ENCODE assay signal across 27 mouse cellular contexts in genomic region chr5:113968371-113968770, GRCm38 (mm10). TPM values are rescaled to one million over a fixed set of nuclear protein-coding genes. Genes with fewer than 3 reads are reported as not detected.
DNase-seq lines count a peak whose midpoint lies in the region; ATAC-seq and TF ChIP-seq lines count a peak whose summit lies in the region.
"Had no signal": no experiment of that assay in that cellular context is flagged by ENCODE, and none has a peak within 500 bp of the region (broad histone marks: within the 10 kb centered on the region; RNA-seq: fewer than 3 reads in every experiment).

No protein-coding gene starts in this region.

- H3K36me3 ChIP-seq in heart, embryonic 12.5 days: peaks cover 69% of the 10 kb centered on the region

- 81% methylated on average over 11 of the region's 11 CpGs for WGBS in heart, embryonic 12.5 days

- no peaks in the 10 kb centered on the region for H3K9me3 ChIP-seq in heart, embryonic 12.5 days (replicated peaks)
- H3K9me3 ChIP-seq: embryonic facial prominence, embryonic 15.5 days; limb, embryonic 15.5 days; midbrain, embryonic 15.5 days; neural tube, embryonic 12.5 days had no signal

- peaks cover 43% of the 10 kb centered on the region for H3K4me1 ChIP-seq in heart, embryonic 12.5 days (replicated peaks)
- peaks cover 11% of the 10 kb centered on the region; the same call in 1 of the 2 replicates for H3K4me1 ChIP-seq in brown adipose tissue, adult 24 weeks (ENCODE audit: control insufficient read depth, insufficient read depth, insufficient read length, low read length)

- TF ChIP-seq CTCF in gastrocnemius, adult 2 months (IDR thresholded peaks at IDR 0.05): no peak

- no peak overlapping the region for H3K9ac ChIP-seq in heart, embryonic 12.5 days
- H3K9ac ChIP-seq: embryonic facial prominence, embryonic 15.5 days; hindbrain, embryonic 14.5 days; limb, embryonic 15.5 days; midbrain, embryonic 15.5 days; neural tube, embryonic 12.5 days had no signal

- intact Hi-C loops in gastrocnemius, adult 2 months (cut with DNase I): no loop called here
- intact Hi-C loops in heart, postnatal 25 days (cut with DNase I): no loop called here

- no peaks in the 10 kb centered on the region for H3K27me3 ChIP-seq in heart, embryonic 12.5 days (replicated peaks)
- H3K27me3 ChIP-seq: embryonic facial prominence, embryonic 15.5 days; limb, embryonic 15.5 days; midbrain, embryonic 15.5 days; neural tube, embryonic 12.5 days had no signal

- DNase-seq in gastrocnemius, adult 2 months: peak; percentile 59
- DNase-seq in gastrocnemius, postnatal 4 days (ENCODE audit: low spot score in 2 of 2): no peak
- DNase-seq in heart, postnatal 25 days (ENCODE audit: low spot score): peak; percentile 46
- peak; percentile 62 for DNase-seq in kidney, postnatal 10 days
- DNase-seq in layer of hippocampus, postnatal 36 days: no peak
- DNase-seq in urinary bladder, postnatal 25 days (ENCODE audit: low spot score): no peak
- DNase-seq: adrenal gland, postnatal 14 days; cerebellum, adult 9-10 months; left cerebral cortex, postnatal 4 days; lung, postnatal 4 days; right cerebral cortex, postnatal 14 days; thymus, postnatal 14 days had no signal

- peak overlapping the region; percentile 43 for H3K27ac ChIP-seq in gastrocnemius, adult 2 months
- H3K27ac ChIP-seq in heart, embryonic 12.5 days (ENCODE audit: poor library complexity, severe bottlenecking): no peak overlapping the region
- H3K27ac ChIP-seq in brown adipose tissue, adult 24 weeks (replicated peaks; ENCODE audit: low read depth, low read length): peak overlapping the region; percentile 1; the same call in 1 of the 2 replicates
- H3K27ac ChIP-seq: embryonic facial prominence, embryonic 15.5 days; hindbrain, embryonic 14.5 days; limb, embryonic 15.5 days; midbrain, embryonic 15.5 days; neural tube, embryonic 12.5 days; stomach, postnatal 0 days had no signal

- H3K4me2 ChIP-seq in heart, embryonic 12.5 days: no peak overlapping the region
- H3K4me2 ChIP-seq: embryonic facial prominence, embryonic 15.5 days; hindbrain, embryonic 14.5 days; limb, embryonic 15.5 days; midbrain, embryonic 15.5 days; neural tube, embryonic 12.5 days had no signal

- ATAC-seq in heart, embryonic 12.5 days (ENCODE audit: insufficient number of reproducible peaks, low FRiP score): no peak
- ATAC-seq: CD4-positive, CD25-positive, alpha-beta regulatory T cell, adult 4 months; forebrain, embryonic 14.5 days; inflammation-experienced regulatory T-cells, adult 6 months; midbrain, embryonic 15.5 days had no signal

- H3K4me3 ChIP-seq in gastrocnemius, adult 2 months: no peak overlapping the region
- no peak overlapping the region for H3K4me3 ChIP-seq in heart, embryonic 12.5 days
- H3K4me3 ChIP-seq in brown adipose tissue, adult 24 weeks (ENCODE audit: insufficient read depth, low read depth, low read length): no peak overlapping the region
- H3K4me3 ChIP-seq: embryonic facial prominence, embryonic 15.5 days; limb, embryonic 15.5 days; midbrain, embryonic 15.5 days; neural tube, embryonic 12.5 days had no signal

RNA-seq across cellular contexts. Expression of gene Ssh1, which starts 25.3 kb away (rescaled TPM):
- 1 to 10 TPM; 6.1 to 7.2 TPM for total RNA-seq in gastrocnemius, adult 2 months (2021)
- 10 to 100 TPM; 20.2 to 21.1 TPM for total RNA-seq in gastrocnemius, postnatal 4 days (2021)
- 10 to 100 TPM; 13.4 to 16.9 TPM for total RNA-seq in heart, postnatal 25 days (2021)
- polyA plus RNA-seq in heart, embryonic 12.5 days (2016; fragmentation: Nextera tagmentation; extraction: Ambion mirVana): 19.0 and 21.4 TPM in 2 replicates
- 6.2 and 11.7 TPM in 2 replicates for polyA plus RNA-seq in brown adipose tissue, adult 24 weeks (2012; ENCODE audit: insufficient read depth, insufficient read length, missing spikeins)
- 10 to 100 TPM; 27.9 to 30.9 TPM for total RNA-seq in layer of hippocampus, postnatal 36 days (2021)

RNA-seq across cellular contexts. Expression of gene Dao, which starts 35.1 kb away (rescaled TPM):
- total RNA-seq in gastrocnemius, adult 2 months (2021): not detected
- total RNA-seq in gastrocnemius, postnatal 4 days (2021): not detected
- total RNA-seq in heart, postnatal 25 days (2021): not detected
- polyA plus RNA-seq in heart, embryonic 12.5 days (2016; fragmentation: Nextera tagmentation; extraction: Ambion mirVana): not detected in 2 replicates
- not detected in 2 replicates for polyA plus RNA-seq in brown adipose tissue, adult 24 weeks (2012; ENCODE audit: insufficient read depth, insufficient read length, missing spikeins)
- total RNA-seq in layer of hippocampus, postnatal 36 days (2021): under 1 TPM; 0.22 to 0.28 TPM
- total RNA-seq: adrenal gland, postnatal 14 days; granulocyte monocyte progenitor cell, adult 5-6 weeks; layer of hippocampus, postnatal 10 days; left cerebral cortex, postnatal 4 days had no signal
- polyA plus RNA-seq: embryonic facial prominence, embryonic 15.5 days; forebrain, embryonic 14.5 days; heart, postnatal 0 days; hindbrain, embryonic 14.5 days; inflammation-experienced regulatory T-cells, adult 6 months; limb, embryonic 15.5 days; lung, embryonic 16.5 days; midbrain, embryonic 15.5 days; neural tube, embryonic 12.5 days had no signal

RNA-seq across cellular contexts. Expression of gene Coro1c, which starts 59.8 kb away (rescaled TPM):
- total RNA-seq in gastrocnemius, adult 2 months (2021): 10 to 100 TPM in 1 of 2 experiments, 1 to 10 TPM in 1; 7.8 to 11.8 TPM
- 10 to 100 TPM; 70.4 to 84.2 TPM for total RNA-seq in gastrocnemius, postnatal 4 days (2021)
- 10 to 100 TPM; 34.5 to 35.2 TPM for total RNA-seq in heart, postnatal 25 days (2021)
- 137 and 141 TPM in 2 replicates for polyA plus RNA-seq in heart, embryonic 12.5 days (2016; fragmentation: Nextera tagmentation; extraction: Ambion mirVana)
- 12.6 and 19.9 TPM in 2 replicates for polyA plus RNA-seq in brown adipose tissue, adult 24 weeks (2012; ENCODE audit: insufficient read depth, insufficient read length, missing spikeins)
- 10 to 100 TPM; 86.9 to 99.4 TPM for total RNA-seq in layer of hippocampus, postnatal 36 days (2021)

Comparison
In these comparisons a context has a peak if more than half of its experiments do, and no peak if none do; other contexts are left out.
1. DNase-seq: peak in gastrocnemius, adult 2 months (single experiment), heart, postnatal 25 days (single experiment) and kidney, postnatal 10 days (single experiment); none in gastrocnemius, postnatal 4 days (0 of 2), layer of hippocampus, postnatal 36 days (0 of 2) and urinary bladder, postnatal 25 days (single experiment).